Mouse (Mus musculus) ZHBTc4 (cell line): ENCODE measurements around the gene Plpp3.
A peak's percentile ranks its signal among the peaks of the same experiment; 100 is the strongest.

Experiments used
- DNase-seq: peaks from one replicate; pipeline ENCODE4 v3.0.0-alpha.2; 2011; ENCODE audit warnings: low read depth, low spot score

Gene Plpp3

GRCm38 (mm10) chr4:105158651-105159530 lies 1.7 kb downstream of the Plpp3 start:
- peak; percentile 73 for DNase-seq

- no peak for DNase-seq
Measured at GRCm38 (mm10) chr4:105159531-105159870, 2.4 kb downstream of the Plpp3 start.

GRCm38 (mm10) chr4:105160470-105160869 lies 3.3 kb downstream of the Plpp3 start:
- DNase-seq, result no peak

- DNase-seq, result no peak
Measured at GRCm38 (mm10) chr4:105162014-105162413, 4.9 kb downstream of the Plpp3 start.

- DNase-seq, result no peak
Measured at GRCm38 (mm10) chr4:105162676-105163075, 5.5 kb downstream of the Plpp3 start.

GRCm38 (mm10) chr4:105163981-105164411 lies 6.8 kb downstream of the Plpp3 start:
- DNase-seq, result no peak

GRCm38 (mm10) chr4:105164952-105165351 lies 7.8 kb downstream of the Plpp3 start:
- peak; percentile 39 for DNase-seq

- DNase-seq, result peak; percentile 71
Measured at GRCm38 (mm10) chr4:105169093-105169571, 12.0 kb downstream of the Plpp3 start.

GRCm38 (mm10) chr4:105169826-105170810 lies 13.0 kb downstream of the Plpp3 start:
- peak; percentile 52 for DNase-seq

GRCm38 (mm10) chr4:105170811-105171401 lies 13.8 kb downstream of the Plpp3 start:
- peak; percentile 53 for DNase-seq

- no peak for DNase-seq
Measured at GRCm38 (mm10) chr4:105171432-105171831, 14.3 kb downstream of the Plpp3 start.

GRCm38 (mm10) chr4:105174778-105175177 lies 17.6 kb downstream of the Plpp3 start:
- no peak for DNase-seq

- DNase-seq, result no peak
Measured at GRCm38 (mm10) chr4:105175255-105176035, 18.3 kb downstream of the Plpp3 start.

- DNase-seq, result no peak
Measured at GRCm38 (mm10) chr4:105181014-105181658, 24.0 kb downstream of the Plpp3 start.

GRCm38 (mm10) chr4:105181659-105182167 lies 24.6 kb downstream of the Plpp3 start:
- DNase-seq, result no peak

- DNase-seq, result no peak
Measured at GRCm38 (mm10) chr4:105182249-105182648, 25.1 kb downstream of the Plpp3 start.

GRCm38 (mm10) chr4:105184490-105184889 lies 27.3 kb downstream of the Plpp3 start:
- DNase-seq, result no peak

- peak; percentile 66 for DNase-seq
Measured at GRCm38 (mm10) chr4:105184924-105185323, 27.8 kb downstream of the Plpp3 start.

GRCm38 (mm10) chr4:105186654-105187053 lies 29.5 kb downstream of the Plpp3 start:
- DNase-seq, result no peak

GRCm38 (mm10) chr4:105187873-105188272 lies 30.7 kb downstream of the Plpp3 start:
- no peak for DNase-seq
